Mouse (Mus musculus): ENCODE measurements around the gene Gm6337.
"Not testable (repeated sequence)": the region's sequence is repeated elsewhere in the genome, so short reads cannot be mapped to it uniquely, and the experiment has no call there.

Gene Gm6337

GRCm38 (mm10) chr14:6058167-6058566 lies at the start of gene Gm6337:
Gene Gm6337, minus strand, starts transcription at chr14:6058267.
- not testable (repeated sequence) for DNase-seq (ENCODE audit: extremely low read depth, insufficient read length, low spot score)

GRCm38 (mm10) chr14:6107500-6107899 lies 49.4 kb upstream of the Gm6337 start:
- DNase-seq (ENCODE audit: extremely low read depth, insufficient read length, low spot score): peak; percentile 10

- not testable (repeated sequence) for DNase-seq (ENCODE audit: extremely low read depth, insufficient read length, low spot score)
Observed at GRCm38 (mm10) chr14:6093842-6094241, 35.8 kb upstream of the Gm6337 start, which contains the start of gene Gm8206. Gene Gm8206, minus strand, starts transcription at chr14:6093942.

Measured in 3134 (cell line).